Mouse (Mus musculus) mouse trophoblast stem cell (cell line): ENCODE results near the gene Kmo.

Experiments
- in situ Hi-C, 2 experiments: fragments of 300-500 bp; cut with MseI, MboI; formaldehyde crosslinking; loops; 2 replicates in 1 of 2; 3 replicates in 1 of 2; pipeline ENCODE4 v1.15.1; 2025

Kmo gene

GRCm38 (mm10) chr1:175693429-175693960 is 73.3 kb downstream of the Kmo start:
- in situ Hi-C loops, result no loop called here

DNA sequence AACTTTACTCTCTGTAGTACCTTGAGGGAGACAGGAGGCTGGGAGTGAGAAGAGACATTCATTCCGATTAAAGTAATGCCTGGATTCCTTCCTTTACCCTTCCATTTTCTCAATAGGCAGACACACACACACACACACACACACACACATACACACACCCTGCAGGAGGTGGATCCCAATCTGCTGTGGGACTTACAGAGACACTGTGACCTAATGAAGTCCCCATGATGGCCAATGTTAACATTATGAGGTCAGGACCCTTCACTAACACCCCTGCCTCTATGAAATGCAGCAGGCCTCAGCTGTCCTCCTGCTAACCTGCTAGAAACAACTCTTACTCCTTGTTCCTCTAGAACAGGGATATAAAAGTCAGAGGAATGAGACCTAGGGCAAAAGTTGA is 78.1 kb downstream of the Kmo start, which contains the start of gene Wdr64:
TSS of gene Wdr64 (plus strand) at position 301 of the 400 bp plus-strand sequence.
- in situ Hi-C loops, result no loop called here

DNA sequence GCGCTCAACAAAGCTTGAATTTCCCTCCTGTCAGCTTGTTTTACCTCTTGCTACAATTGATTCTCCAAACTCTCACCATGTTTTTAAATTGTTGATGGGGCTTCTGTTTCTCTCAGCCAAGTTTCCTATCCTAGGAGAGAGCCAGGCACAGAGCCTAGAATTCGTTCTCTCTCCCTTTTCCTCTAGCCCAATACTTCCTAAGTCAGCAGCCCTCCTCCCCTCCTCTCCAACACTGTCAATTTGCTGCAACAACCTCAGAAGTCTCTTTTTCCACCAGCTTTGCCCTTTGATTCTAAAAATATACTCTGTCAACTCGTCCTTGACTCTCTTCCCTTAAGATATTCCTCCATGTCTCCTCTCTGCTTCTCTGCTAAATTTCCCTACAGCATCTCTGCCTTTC is 79.2 kb downstream of the Kmo start:
- in situ Hi-C loops, result no loop called here

DNA sequence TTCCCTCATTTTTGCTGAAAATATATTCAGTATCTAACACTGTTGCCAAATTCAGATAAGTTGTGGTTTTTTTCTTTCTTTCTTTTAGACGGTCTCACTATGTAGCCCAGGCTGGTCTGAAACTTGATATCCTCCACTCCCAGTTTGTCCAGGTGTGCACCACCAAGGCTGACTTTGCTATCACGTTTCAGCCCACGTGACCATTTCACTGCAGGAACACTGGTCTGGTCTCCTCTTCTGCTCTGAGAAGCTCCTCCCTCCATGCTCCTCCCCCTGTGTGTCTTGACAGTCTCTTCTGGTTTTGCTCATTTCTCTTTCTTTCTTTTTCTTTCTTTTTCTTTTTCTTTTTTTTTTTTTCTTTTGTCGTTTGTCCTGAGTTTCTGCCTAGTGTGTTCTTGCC is 79.6 kb downstream of the Kmo start:
- in situ Hi-C loops, result no loop called here

DNA sequence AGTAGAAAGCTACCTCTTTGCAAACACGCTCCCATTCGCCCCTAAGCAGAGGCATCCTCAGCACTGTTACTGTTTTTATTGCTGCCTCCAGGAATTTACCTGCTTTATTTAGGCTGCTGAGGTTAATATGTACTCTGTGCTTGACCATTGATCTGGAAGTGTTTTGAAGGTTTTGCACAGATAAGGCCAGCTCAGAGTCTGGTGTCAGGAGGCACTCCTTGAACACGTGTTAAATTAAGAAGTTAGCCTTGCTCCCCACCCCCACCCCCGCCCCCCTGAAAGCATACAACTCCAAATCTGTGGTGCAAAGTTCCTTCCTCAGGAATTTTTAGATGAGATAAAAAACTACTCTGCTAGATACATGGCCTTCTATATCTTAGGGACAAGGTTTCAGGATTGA is 81.0 kb downstream of the Kmo start:
- in situ Hi-C loops, result no loop called here

DNA sequence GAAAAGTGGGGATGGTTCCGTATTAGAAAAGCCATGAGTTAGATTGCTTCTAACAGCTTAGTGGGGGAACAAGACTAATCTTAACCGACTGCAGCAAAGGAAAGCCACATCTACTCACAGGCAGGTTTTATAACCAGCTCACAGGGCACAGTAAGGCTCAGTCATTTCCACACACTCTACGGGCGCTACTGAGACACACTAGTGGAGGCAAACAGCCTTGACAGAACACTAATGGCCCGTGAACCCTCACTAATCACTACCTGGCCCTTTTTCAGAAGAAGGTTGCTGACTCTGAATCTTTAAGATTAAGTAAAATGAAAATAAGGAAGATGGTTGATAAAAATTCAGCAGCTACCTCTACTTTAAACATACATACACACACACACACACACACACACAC is 87.4 kb downstream of the Kmo start:
- in situ Hi-C loops, result no loop called here

GRCm38 (mm10) chr1:175708013-175708412 is 87.8 kb downstream of the Kmo start:
- in situ Hi-C loops, result no loop called here
